Mouse (Mus musculus) heart, postnatal 10 days (tissue): ENCODE measurements at regions not wholly inside any gene's neighbourhood (a gene's known extent, or its start where the extent isn't known, plus 50 kb on each side); places are given as distances from the start of the nearest gene placed in this dataset.
A peak's percentile ranks its signal among the peaks of the same experiment; 100 is the strongest.

ENCODE experiments used
- DNase-seq, 2 experiments: peaks; one replicate each; pipeline ENCODE4 v3.0.0; 2021
- intact Hi-C: fragments of 180-260 bp; cut with DNase I; formaldehyde crosslinking; loops from one replicate; pipeline ENCODE4 v1.15.1; 2025

GRCm38 (mm10) chr13:84644024-84644423 is 421.9 kb downstream of the Tmem161b start:
- intact Hi-C loops, result no loop called here
- DNase-seq, result no peak

- DNase-seq, result no peak
- intact Hi-C loops, result no loop called here
Measured at GRCm38 (mm10) chr13:84646899-84647298, 424.8 kb downstream of the Tmem161b start.

DNA sequence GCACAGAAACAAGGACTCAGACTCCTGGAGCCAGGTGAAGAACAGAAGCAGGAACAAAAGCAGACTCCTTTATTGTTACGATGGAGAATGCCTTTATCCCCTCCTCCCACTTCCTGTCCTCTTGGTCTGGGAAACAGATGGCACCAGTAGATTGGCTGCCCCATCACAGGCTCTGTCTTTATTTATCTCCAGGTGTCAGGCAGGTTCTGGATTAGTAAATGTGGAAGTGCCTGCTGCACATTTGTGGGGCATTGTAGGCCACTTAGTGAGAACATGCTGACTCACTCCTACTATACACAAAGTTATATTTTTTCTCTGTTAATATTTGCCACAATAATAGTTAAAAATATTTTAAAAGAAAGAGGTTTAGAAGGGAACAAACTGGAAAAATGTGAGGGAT is 426.0 kb downstream of the Tmem161b start:
- no peak for DNase-seq
- intact Hi-C loops, result no loop called here

DNA sequence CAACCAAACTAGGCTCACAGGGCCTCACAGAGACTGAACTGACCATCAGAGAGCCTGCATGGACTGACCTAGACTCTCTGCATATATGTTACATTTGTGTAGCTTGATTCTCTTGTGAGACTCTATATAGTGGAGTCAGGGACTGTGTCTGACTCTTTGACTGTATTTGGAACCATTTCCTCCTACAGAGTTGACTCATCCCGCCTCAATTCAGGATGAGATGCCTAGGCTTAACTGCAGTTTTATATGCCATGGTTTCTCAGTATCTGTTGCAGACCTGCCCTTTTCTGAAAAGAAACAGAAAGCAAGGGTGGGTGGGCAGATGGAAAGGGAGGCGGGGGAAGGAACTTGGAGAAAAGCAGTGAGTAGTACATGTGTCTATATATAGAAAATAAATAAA is 441.9 kb downstream of the Tmem161b start:
- no peak for DNase-seq
- intact Hi-C loops, result no loop called here

DNA sequence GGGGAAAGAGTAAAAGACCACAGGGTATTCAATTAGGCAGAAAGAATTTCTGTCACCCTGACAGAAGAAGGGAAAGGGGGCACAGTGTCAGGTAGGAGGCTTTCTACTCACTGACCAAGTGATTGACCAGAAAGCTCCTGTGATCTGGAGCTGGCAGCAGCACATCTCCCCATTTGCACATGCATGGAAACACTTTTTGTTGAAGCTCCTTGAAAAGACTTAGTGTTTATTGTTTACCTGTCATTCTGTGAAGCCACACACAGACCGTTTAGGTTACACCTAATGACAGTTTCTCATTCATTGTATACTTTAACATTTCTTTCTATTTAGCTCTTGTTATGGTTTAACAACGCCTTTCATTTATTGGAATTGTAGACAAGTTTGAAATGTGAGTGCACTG is 458.9 kb downstream of the Tmem161b start:
- DNase-seq, result no peak
- intact Hi-C loops, result no loop called here

GRCm38 (mm10) chr13:84685930-84686329 is 463.8 kb downstream of the Tmem161b start:
- intact Hi-C loops, result loop anchor here (2.0 to 5.0 kb wide), 2 partner anchors 73 to 476 kb away; no protein-coding TSS in a partner anchor
- peak; percentile 8 to 33 for DNase-seq

DNA sequence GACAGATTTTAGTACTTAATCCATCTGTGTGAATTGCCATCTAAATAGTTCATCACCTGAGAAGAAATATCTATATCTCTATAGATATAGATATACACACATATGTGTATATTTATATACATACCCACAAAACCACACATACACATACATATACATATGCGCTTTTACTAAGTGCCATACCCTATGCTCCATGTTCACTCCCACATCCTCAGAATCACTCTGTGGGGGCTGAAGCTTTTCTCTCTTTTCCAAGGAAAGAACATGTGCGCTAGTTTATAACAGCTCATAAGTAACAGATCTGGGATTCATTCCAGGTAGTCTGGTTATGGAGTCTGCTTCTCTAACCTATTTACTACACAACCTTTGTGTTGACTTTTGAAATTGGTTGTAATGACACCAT is 471.4 kb downstream of the Tmem161b start:
- intact Hi-C loops, result no loop called here
- DNase-seq, result peak in 1 of 2 experiments; percentile 1

DNA sequence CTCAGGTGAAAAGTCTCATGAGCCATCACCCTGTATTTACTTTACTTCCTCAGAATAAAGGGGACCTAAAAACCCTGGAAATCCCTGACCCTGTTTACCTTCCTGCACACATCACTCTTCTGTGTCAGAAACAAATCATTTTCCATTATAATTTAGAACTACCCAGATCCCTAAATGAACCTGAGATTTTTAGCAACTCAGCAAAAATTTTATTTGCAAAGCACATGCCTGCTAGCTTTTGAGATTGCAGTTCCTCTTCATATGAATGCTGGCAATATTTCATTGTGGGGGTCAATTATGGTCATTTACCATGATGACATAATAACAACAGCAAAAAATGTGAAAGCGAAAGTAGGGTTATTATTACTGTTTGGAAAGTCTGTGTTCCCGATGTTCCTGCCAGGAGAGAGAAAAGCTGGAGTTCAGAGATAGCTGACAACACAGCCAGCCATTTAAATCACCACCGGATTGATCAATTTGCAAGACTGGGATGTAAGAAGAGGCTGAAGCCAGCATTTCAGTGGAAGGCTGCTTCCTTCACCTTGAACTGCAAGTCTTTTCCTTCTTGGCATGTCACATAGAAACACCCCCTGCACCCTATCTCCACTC is 476.5 kb downstream of the Tmem161b start:
- intact Hi-C loops, result no loop called here
- no peak for DNase-seq

DNA sequence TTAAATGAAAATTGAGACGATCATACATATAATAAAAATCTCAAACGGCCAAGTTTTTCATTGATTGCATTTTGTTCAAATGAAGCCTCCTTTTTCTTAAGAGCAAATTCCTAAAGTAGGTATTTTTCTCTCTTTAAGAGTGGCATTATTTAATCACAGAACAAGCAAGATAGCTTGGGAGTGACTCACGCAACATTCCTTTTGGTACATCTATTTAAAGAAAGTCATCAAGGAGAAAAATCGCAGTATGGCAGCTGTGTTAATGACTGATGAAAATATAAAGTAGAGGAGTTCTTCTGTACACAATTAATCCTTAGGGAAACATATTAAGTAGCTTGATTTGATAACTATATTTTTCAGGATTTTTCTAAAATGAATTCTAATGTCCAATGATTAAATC is 448.0 kb upstream of the Ccnh start:
- no peak for DNase-seq
- intact Hi-C loops, result no loop called here

GRCm38 (mm10) chr13:84748331-84748730 is 440.9 kb upstream of the Ccnh start:
- intact Hi-C loops, result no loop called here
- no peak for DNase-seq

DNA sequence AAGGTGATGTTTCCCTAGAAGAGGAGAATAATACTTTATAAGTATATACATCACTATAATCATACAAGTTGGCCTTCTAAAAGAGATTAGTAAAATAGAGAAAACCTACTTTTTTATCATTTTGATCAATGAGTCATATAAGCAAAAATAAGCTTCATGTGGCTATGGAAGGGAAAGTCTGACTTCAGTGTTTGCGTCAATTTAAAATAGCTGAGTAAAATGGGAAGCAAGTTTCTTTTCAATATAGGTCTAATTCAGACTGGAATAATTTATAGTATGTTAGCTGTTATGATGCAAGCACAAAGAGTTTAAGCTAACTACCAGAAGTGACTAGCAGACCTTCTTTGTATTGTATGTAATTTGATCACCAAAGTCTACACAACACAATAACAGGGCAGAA is 440.0 kb upstream of the Ccnh start:
- DNase-seq, result no peak
- intact Hi-C loops, result no loop called here

DNA sequence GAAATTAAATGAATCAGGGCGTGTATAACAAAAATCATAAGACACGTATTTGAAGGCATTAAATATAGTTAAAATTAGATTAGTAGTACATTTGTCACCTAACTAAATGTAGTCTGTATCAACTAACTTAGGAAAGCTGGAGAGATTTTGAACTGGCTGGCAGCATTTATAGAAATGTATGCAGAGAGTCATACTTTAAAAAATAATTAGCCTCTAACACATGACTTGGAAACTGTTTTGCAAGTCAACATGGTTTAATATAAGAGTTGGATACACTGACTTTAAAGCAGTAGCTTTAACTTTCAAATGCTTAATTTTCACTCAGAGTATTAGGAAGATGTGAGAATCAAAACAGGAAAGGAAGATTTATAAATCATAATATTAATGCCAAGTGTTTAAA is 439.1 kb upstream of the Ccnh start:
- intact Hi-C loops, result no loop called here
- no peak for DNase-seq

DNA sequence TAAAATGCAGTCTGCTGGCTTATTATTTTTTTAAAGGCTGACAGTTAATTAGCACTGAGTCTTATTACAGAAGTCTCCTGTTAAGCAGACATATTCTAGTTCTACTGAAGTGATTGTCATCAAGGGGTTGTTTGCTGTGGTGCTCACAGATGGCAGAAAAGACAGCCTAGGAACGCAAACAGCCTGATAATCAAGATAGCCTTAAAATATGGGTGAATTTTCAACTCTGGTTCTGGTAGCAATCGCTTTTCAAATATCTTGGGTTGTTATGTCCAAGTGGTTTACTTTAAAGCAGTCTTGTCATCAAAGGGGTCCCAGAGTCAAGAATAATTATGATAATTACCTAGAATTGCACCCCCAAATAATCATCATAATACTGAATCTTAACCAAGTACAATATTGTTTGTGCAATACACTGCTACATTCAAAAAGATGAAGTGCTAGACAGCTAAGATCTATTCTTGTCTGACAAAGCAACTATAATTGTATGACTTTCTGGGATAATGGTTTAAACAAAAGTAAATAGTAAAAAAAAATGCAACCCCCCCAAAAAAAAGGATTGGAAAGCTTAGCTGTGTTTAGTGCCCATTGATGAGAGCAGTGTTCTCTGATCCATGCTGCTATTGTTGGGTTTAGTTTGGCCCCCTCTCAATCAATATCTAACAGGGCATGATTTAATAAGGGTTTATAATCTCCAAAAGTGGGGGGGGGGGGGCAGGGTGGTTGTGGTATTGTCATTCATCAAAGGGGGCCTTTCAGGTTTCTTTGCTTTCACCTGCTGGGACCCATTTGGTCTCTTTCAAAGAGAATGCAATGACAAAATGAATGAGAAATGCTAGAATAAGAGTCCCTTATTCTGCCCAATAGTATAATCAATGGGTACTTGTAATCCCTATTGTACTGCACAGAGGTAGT is 437.4 kb upstream of the Ccnh start:
- no peak for DNase-seq
- intact Hi-C loops, result no loop called here

GRCm38 (mm10) chr13:84752491-84752820 is 436.8 kb upstream of the Ccnh start:
- DNase-seq, result no peak
- intact Hi-C loops, result no loop called here

- DNase-seq, result no peak
- intact Hi-C loops, result no loop called here
Measured at GRCm38 (mm10) chr13:84753751-84754500, 435.3 kb upstream of the Ccnh start.

DNA sequence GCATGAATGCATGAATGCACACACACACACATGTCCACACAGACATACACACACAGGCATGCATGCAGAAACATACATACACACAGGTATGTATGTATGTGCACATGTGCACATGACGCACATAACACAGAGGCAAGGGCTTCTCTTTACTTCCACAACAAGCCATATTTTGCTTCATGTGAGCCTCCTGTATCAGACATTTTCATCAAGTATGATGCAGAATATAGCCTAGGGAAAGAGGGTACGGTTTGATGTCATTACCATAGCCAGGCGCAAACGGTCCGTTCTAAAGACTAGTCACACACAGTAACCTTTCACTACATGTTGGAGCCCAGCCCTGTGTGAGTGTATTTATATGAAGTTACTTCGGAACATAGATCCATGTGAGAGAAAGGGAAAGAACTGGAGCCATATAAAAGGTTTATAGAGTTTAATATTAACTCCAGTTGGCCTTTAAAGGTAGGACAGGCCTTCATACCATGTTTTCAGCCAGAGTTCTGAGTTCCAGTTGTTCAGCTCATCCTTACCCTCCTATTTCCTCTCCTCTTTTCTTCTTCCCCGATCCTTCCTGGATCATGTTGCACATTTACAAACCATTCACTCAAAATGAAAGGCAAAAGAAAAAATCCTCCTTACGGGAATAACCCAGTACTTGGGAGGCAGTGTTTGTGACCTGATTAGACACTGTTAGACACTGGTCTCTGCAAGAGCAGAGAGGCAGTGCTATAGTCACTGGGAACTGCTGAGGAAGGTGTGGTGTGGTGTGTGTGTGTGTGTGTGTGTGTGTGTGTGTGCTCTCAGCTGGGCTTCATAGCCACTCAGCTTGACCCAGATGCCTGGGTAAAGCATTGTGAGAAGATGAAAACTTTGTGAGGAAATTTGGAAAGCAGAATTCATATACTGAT is 434.1 kb upstream of the Ccnh start:
- no peak for DNase-seq
- intact Hi-C loops, result loop anchor here (5.0 kb wide), 1 partner anchor 408 kb away; no protein-coding TSS in a partner anchor

DNA sequence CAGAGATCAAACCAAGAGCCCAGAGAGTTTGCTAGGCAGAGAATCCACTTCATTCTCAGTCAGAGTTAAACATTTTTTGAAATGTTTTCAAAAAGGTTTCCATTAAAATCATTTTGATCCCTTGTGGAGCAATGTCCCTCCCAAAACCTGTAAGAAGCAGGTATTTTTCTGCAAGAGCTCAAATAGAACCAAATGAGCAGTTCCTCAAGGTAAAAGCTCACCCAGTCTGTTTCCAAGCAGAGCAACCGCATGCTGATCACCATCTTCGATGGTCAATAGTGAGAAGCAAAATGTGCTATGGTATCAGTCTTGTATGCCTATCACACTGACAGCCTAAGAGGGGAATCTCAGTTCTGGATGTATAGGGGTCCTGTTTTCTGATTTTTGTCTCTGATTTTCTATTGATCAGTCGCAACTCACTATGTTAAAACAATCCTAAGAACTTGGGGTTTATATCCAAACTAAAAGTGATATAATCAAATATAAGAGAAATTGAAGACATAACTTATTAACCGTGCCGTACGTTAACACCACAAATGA is 432.3 kb upstream of the Ccnh start:
- intact Hi-C loops, result loop anchor here (5.0 kb wide), 1 partner anchor 410 kb away; no protein-coding TSS in a partner anchor
- DNase-seq, result no peak

- no peak for DNase-seq
- intact Hi-C loops, result loop anchor here (1.0 to 5.0 kb wide), 3 partner anchors 71 to 1043 kb away; no protein-coding TSS in a partner anchor
Measured at GRCm38 (mm10) chr13:84757896-84758567, 431.2 kb upstream of the Ccnh start.

- peak; percentile 64 to 78 for DNase-seq
- intact Hi-C loops, result loop anchor here (1.0 to 5.0 kb wide), 3 partner anchors 72 to 1043 kb away; no protein-coding TSS in a partner anchor
Measured at GRCm38 (mm10) chr13:84758568-84758900, 430.7 kb upstream of the Ccnh start.
